Mouse (Mus musculus) brain, embryonic 14.5 days (tissue): ENCODE results near the gene Kcnn4. TPM values are rescaled to one million over a fixed set of nuclear protein-coding genes. Genes with fewer than 3 reads are reported as not detected.

ENCODE experiments used
- DNase-seq: peaks from one replicate; pipeline ENCODE4 v3.0.0-alpha.2; 2011; ENCODE audit warnings: low read depth
- CTCF ChIP-seq: fragments of 200-500 bp; IDR thresholded peaks from 2 replicates; pipeline ENCODE4 v1.5.1; 2012; ENCODE audit warnings: inconsistent platforms, mild to moderate bottlenecking, moderate library complexity, borderline replicate concordance; ENCODE audit not compliant: insufficient read depth, insufficient read length; ENCODE audit errors: extremely low read depth
- POLR2A ChIP-seq: fragments of 200-500 bp; IDR thresholded peaks from 2 replicates; pipeline ENCODE4 v1.6.1; 2012; ENCODE audit warnings: mild to moderate bottlenecking, inconsistent platforms, borderline replicate concordance; ENCODE audit not compliant: poor library complexity, insufficient read depth, insufficient read length, severe bottlenecking; ENCODE audit errors: extremely low read depth
- polyA plus RNA-seq: library from polyadenylated mRNA; depleted of rRNA; stranded (reverse); fragments of >200 nt; gene quantifications from 2 replicates; pipeline ENCODE4 v1.2.3, GENCODE M21; 2012

Kcnn4 gene
- polyA plus RNA-seq, 1 experiment: 1.4 TPM

DNA sequence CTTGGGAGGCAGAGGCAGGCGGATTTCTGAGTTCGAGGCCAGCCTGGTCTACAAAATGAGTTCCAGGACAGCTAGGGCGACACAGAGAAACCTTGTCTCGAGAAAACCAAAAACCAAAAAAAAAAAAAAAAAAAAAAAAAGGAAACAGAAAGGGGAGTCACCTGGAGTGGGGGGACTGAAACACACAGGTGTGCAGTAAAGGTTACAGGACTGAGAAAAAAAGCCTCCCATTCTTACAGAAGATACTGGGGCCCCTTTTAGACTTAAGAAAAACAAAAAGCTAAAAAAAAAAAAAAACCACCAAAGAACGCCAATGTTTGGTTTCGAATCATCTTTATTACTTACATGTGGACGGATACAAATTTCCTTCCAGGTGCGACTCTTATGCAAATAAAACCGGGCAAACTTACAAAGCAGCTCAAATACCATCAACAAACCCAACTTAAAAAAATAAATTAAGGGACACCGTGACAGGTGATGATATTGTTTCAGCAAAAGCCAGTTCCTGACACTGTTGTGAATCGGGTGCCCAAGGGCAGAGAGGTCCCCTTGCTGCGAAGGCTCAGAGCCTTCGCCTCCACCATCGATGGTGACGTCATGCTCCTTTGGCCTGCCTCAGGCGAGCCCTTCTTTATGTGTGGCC lies 12.8 kb downstream of the Kcnn4 start:
- TF ChIP-seq POLR2A (no peak), CTCF (no peak)
- DNase-seq: no peak

- TF ChIP-seq POLR2A (no peak), CTCF (no peak)
- DNase-seq: no peak
These were observed 14.0 kb downstream of the Kcnn4 start for GRCm38 (mm10) chr7:24384070-24384469.

- TF ChIP-seq CTCF: peak; percentile 94
- no peak for TF ChIP-seq POLR2A
- DNase-seq: peak; percentile 73
These were observed 14.8 kb downstream of the Kcnn4 start for GRCm38 (mm10) chr7:24384827-24385226.

GRCm38 (mm10) chr7:24387059-24387556 lies 17.0 kb downstream of the Kcnn4 start:
- TF ChIP-seq CTCF (no peak), POLR2A (no peak)
- no peak for DNase-seq

DNA sequence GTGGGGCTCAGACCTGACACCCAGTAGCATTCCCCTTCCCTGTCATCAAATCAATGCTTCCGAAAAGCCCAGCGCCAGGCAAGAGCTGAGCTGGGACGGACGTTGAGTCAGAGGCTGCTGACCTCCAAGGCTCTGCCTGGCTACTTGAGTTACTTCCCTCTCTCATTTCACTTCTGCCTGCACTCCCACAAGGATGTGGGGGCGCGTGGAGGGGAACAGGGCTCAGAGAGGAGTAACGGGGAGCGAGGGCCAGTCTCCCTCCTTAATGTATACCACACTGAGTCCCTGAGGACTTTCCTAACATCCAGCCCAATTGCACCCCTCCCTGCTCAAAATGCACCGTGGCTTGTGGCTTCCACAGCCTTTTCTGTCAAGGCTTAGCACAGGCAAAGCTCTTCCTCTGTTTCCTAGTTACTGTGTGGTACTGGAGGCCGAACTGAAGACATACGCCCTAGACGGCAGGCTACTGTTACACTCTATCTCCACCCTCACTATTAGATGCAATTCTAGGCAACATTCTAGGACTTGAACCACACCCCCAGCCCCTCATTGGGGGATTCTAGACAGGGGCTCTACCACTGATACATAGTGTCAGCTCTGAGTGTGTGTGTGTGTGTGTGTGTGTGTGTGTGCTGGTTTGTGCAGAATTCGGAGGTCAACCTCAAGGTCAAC lies 19.6 kb downstream of the Kcnn4 start:
- DNase-seq: no peak
- no peak for TF ChIP-seq CTCF
- no peak for TF ChIP-seq POLR2A

- no peak for TF ChIP-seq CTCF
- no peak for TF ChIP-seq POLR2A
- no peak for DNase-seq
These were observed 20.4 kb downstream of the Kcnn4 start for GRCm38 (mm10) chr7:24390512-24390911.

DNA sequence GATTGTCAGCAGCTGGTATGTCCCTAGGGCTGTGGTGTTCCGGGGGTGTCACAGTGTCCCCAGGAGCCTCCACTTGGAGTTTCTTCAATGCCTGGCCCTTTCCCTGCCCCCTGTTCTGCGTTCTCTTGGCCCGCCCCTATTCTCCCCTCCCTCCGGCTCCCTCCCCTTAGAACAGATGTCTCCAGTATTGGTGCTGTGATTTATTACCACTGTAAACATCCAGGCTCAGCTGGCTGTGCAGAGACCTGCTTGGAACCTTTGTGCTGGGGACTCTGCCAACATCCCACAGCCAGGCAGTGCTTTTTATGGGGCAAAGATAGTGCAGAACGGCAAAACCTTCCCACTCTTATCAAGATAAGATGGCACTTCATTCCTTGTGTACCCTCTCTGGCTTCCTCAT lies 21.0 kb downstream of the Kcnn4 start:
- DNase-seq: peak; percentile 12
- TF ChIP-seq POLR2A: no peak
- TF ChIP-seq CTCF: no peak

DNA sequence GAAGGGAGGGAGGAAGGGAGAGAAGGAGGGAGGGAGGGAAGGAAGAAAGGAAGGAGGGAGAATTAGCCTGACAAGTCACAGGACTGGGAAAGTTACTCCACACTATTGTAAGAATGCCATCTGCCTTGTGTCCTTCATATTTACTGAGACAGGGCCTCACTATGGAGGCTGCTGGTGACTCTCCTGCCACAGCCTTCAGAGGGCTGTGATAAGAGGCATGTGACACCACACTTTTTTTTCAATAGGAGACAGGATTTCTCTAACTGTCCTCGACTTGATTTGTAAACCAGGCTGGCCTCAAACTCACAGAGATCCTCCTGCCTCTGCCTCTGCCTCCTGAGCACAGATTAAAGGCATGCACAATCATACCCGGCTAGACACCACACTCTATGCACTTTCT lies 21.6 kb downstream of the Kcnn4 start:
- no peak for DNase-seq
- no peak for TF ChIP-seq CTCF

- no peak for DNase-seq
- TF ChIP-seq CTCF (no peak), POLR2A (no peak)
These were observed 24.0 kb downstream of the Kcnn4 start for GRCm38 (mm10) chr7:24394054-24394453.

- DNase-seq: no peak
- TF ChIP-seq POLR2A (no peak), CTCF (no peak)
These were observed 24.6 kb downstream of the Kcnn4 start for GRCm38 (mm10) chr7:24394475-24395161.

DNA sequence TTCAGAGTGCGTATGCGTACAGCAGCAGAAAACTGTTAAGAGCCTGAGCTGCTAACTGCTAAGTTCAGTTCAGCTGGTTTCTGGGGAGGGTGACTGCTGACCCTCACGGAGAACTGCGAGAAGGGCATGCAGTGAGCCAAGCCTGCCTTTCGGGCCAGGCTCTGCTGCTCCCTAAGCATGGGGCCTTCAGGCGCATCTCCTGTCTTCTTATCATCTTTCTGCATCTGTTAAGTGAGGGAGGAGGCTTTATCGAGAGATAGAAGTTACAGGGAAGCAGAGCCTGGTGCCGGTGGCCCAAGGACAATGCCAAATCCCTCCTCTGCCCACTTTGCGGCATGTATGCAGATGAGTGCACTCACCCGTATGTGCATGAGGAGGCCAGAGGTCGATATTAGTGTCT lies 26.8 kb downstream of the Kcnn4 start:
- DNase-seq: no peak
- TF ChIP-seq POLR2A (no peak), CTCF (no peak)

DNA sequence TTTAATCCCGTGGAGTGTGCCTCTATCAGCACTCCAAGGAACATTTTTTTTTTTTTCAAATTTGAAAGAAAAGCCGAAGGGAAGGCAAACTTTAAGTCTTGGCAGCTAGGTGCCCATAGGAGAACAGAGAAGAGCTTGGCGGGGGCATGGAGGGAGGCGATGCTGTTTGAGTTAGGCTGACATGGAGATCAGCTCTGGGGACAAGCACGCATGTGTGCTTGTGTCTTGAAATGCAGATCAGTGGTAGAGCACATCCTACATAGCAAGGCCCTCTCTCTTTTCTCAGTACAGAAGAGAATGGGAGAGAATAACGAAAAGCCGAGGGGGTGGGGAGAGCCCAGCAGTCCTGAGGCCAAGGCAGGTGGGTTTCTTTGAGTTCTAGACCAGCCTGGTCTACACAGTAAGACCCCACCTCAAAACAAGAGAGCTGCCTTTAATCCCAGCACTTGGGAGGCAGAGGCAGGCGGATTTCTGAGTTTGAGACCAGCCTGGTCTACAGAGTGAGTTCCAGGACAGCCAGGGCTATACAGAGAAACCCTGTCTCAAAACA lies 28.4 kb downstream of the Kcnn4 start:
- DNase-seq: no peak

More for the DNA sequence above, 28.4 kb downstream of the Kcnn4 start:
- TF ChIP-seq POLR2A (no peak), CTCF (no peak)
